Mouse (Mus musculus): ENCODE results near the gene Spem2. TPM values are rescaled to one million over a fixed set of nuclear protein-coding genes. Genes with fewer than 3 reads are reported as not detected.

The Spem2 gene
- polyA plus RNA-seq, 1 experiment from 2014 or later, result not detected

DNA sequence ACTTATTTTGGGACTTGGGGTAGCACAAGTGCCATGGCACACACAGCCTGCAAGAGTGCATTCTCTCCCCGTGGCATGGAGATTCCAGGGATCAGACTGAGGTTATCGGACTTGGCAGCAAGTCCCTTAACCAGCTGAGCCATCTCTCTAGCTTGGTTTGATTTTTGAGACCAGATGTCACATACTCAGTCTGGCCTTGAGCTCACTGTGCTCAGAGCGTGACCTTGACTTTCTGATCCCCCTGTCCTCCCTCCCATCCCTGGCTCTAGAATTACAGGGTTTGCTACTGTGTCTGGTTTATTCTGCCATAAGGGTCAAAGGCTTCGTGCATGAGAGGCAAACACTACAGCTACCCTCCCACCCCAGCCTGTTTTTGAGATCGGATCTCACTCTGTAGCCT, 28.8 kb downstream of the Spem2 start:
- WGBS, result 61% methylated on average over 5 of the region's 5 CpGs
- H3K4me1 ChIP-seq, result peaks cover 10% of the 10 kb centered on the region; the same call in 1 of the 2 replicates
- no peak overlapping the region for H3K27ac ChIP-seq (replicated peaks)
- no peaks in the 10 kb centered on the region for H3K9me3 ChIP-seq
- no peak for DNase-seq (ENCODE audit: low spot score)
- no peak overlapping the region for H3K4me3 ChIP-seq
- peaks cover 23% of the 10 kb centered on the region for H3K27me3 ChIP-seq (replicated peaks; ENCODE audit: low read depth, poor library complexity, severe bottlenecking)
- no peaks in the 10 kb centered on the region for H3K36me3 ChIP-seq (replicated peaks)

- H3K4me1 ChIP-seq, result peaks cover 10% of the 10 kb centered on the region; the same call in 1 of the 2 replicates
- H3K27ac ChIP-seq (replicated peaks), result no peak overlapping the region
- H3K27me3 ChIP-seq (replicated peaks; ENCODE audit: low read depth, poor library complexity, severe bottlenecking), result peaks cover 9% of the 10 kb centered on the region
- H3K9me3 ChIP-seq, result no peaks in the 10 kb centered on the region
- H3K4me3 ChIP-seq, result no peak overlapping the region
- no peaks in the 10 kb centered on the region for H3K36me3 ChIP-seq (replicated peaks)
- no peak for DNase-seq (ENCODE audit: low spot score)
- WGBS, result 86% methylated on average over 5 of the region's 5 CpGs
Measured at GRCm38 (mm10) chr11:69787306-69787705, 31.0 kb downstream of the Spem2 start.

GRCm38 (mm10) chr11:69784793-69785272, 33.4 kb downstream of the Spem2 start:
- Histone ChIP-seq H3K36me3 (replicated peaks) (no peaks in the 10 kb centered on the region), H3K9me3 (no peaks in the 10 kb centered on the region), H3K27ac (replicated peaks) (no peak overlapping the region), H3K27me3 (replicated peaks; ENCODE audit: low read depth, poor library complexity, severe bottlenecking) (peaks cover 17% of the 10 kb centered on the region), H3K4me1 (peaks cover 10% of the 10 kb centered on the region; the same call in 1 of the 2 replicates), H3K4me3 (peak overlapping the region; percentile 16; the same call in 1 of the 2 replicates)
- 44% methylated on average over 15 of the region's 15 CpGs for WGBS
- no peak for DNase-seq (ENCODE audit: low spot score)

DNA sequence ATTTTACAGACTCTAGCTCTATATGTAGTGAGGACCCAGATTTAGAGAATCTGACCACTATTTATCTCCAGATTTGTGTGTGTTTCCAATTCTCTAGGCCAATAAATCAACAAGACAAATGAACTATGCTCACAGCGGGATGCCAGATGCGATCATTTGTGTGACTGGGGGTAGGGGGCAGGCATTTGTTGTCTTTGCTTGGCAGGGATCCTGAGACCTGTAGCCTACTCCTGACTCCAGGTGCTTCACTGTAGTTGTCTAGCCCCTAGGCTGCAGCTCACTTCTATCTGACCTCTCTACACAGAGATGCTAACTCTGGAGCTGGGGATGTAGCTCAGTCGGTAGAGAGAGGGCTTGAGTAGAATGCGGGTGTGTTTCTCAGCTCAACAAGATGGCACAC, 36.4 kb downstream of the Spem2 start:
- H3K4me3 ChIP-seq, result no peak overlapping the region
- H3K27me3 ChIP-seq (replicated peaks; ENCODE audit: low read depth, poor library complexity, severe bottlenecking), result peaks cover 47% of the 10 kb centered on the region
- 43% methylated on average over 4 of the region's 4 CpGs for WGBS
- H3K36me3 ChIP-seq (replicated peaks), result 0 out of 2 replicates have a peak, but pooled peaks cover 2% of the 10 kb centered on the region
- no peaks in the 10 kb centered on the region for H3K9me3 ChIP-seq
- H3K27ac ChIP-seq (replicated peaks), result no peak overlapping the region
- DNase-seq (ENCODE audit: low spot score), result no peak
- peaks cover 23% of the 10 kb centered on the region for H3K4me1 ChIP-seq

- Histone ChIP-seq H3K4me3 (no peak overlapping the region), H3K27me3 (replicated peaks; ENCODE audit: low read depth, poor library complexity, severe bottlenecking) (peaks cover 64% of the 10 kb centered on the region), H3K27ac (replicated peaks) (0 out of 2 replicates have a peak overlapping the region, but pooled peaks have one; percentile 25), H3K4me1 (peaks cover 20% of the 10 kb centered on the region), H3K9me3 (no peaks in the 10 kb centered on the region), H3K36me3 (replicated peaks) (peaks cover 15% of the 10 kb centered on the region; the same call in 1 of the 2 replicates)
- WGBS, result 42% methylated on average over 7 of the region's 7 CpGs
- no peak for DNase-seq (ENCODE audit: low spot score)
Measured at GRCm38 (mm10) chr11:69778985-69779384, 39.3 kb downstream of the Spem2 start.

GRCm38 (mm10) chr11:69778258-69778982, 39.8 kb downstream of the Spem2 start:
- peaks cover 64% of the 10 kb centered on the region for H3K27me3 ChIP-seq (replicated peaks; ENCODE audit: low read depth, poor library complexity, severe bottlenecking)
- no peaks in the 10 kb centered on the region for H3K9me3 ChIP-seq
- peaks cover 20% of the 10 kb centered on the region for H3K4me1 ChIP-seq
- H3K27ac ChIP-seq (replicated peaks), result 0 out of 2 replicates have a peak overlapping the region, but pooled peaks have one; percentile 25
- H3K36me3 ChIP-seq (replicated peaks), result peaks cover 15% of the 10 kb centered on the region; the same call in 1 of the 2 replicates
- 68% methylated on average over 23 of the region's 23 CpGs for WGBS
- DNase-seq (ENCODE audit: low spot score), result no peak
- peak overlapping the region; percentile 17; the same call in 1 of the 2 replicates for H3K4me3 ChIP-seq

DNA sequence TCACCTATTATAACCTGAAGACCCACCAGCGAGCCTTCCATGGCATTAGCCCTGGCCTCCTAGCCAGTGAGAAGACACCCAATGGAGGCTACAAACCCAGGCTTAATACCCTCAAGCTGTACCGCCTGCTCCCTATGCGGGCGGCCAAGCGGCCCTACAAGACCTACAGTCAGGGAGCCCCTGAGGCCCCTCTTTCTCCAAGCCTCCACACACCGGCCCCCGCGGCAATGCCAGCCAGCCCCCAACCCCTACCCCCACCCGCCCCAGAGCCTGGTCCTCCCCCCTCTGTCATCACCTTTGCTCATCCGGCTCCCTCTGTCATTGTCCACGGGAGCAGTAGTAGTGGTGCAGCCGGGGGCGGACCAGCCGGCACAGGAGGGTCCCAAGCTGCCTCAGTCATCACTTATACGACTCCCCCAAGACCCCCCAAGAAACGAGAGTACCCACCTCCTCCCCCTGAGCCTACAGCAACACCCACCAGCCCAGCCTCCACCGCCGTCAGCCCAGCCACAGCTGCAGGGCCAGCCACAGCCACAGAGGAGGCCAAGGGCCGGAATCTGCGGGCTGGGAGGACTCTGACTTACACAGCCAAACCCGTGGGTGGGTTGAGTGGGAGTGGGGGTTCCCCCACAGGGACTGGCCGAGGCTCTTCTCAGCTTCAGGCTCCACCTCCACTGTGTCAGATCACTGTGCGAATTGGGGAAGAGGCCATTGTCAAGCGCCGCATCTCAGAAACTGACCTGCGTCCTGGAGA, 40.6 kb downstream of the Spem2 start:
- peaks cover 20% of the 10 kb centered on the region for H3K4me1 ChIP-seq
- no peaks in the 10 kb centered on the region for H3K9me3 ChIP-seq
- no peak overlapping the region for H3K27ac ChIP-seq (replicated peaks)
- WGBS, result 67% methylated on average over 26 of the region's 26 CpGs
- no peak for DNase-seq (ENCODE audit: low spot score)
- peaks cover 61% of the 10 kb centered on the region for H3K27me3 ChIP-seq (replicated peaks; ENCODE audit: low read depth, poor library complexity, severe bottlenecking)
- H3K36me3 ChIP-seq (replicated peaks), result peaks cover 15% of the 10 kb centered on the region; the same call in 1 of the 2 replicates
- H3K4me3 ChIP-seq, result peak overlapping the region; percentile 17; the same call in 1 of the 2 replicates

DNA sequence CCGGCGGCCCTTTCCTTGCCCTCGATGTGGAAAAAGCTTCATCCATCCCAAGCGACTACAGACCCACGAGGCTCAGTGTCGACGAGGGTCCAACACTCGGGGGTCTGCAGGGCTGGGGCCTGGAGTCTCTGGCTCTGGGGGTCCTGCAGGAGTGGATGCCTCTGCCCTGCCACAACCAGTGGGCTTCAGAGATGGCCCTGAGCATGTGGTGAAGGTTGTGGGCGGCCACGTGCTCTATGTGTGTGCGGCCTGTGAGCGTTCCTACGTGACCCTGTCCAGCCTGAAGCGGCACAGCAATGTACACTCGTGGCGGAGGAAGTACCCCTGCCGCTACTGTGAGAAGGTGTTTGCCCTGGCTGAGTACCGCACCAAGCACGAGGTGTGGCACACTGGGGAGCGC, 41.8 kb downstream of the Spem2 start:
- H3K36me3 ChIP-seq (replicated peaks), result peaks cover 15% of the 10 kb centered on the region; the same call in 1 of the 2 replicates
- no peak overlapping the region for H3K4me3 ChIP-seq
- DNase-seq (ENCODE audit: low spot score), result no peak
- no peak overlapping the region for H3K27ac ChIP-seq (replicated peaks)
- peaks cover 50% of the 10 kb centered on the region for H3K27me3 ChIP-seq (replicated peaks; ENCODE audit: low read depth, poor library complexity, severe bottlenecking)
- peaks cover 20% of the 10 kb centered on the region for H3K4me1 ChIP-seq
- H3K9me3 ChIP-seq, result no peaks in the 10 kb centered on the region
- 82% methylated on average over 20 of the region's 20 CpGs for WGBS

- no peaks in the 10 kb centered on the region for H3K9me3 ChIP-seq
- 73% methylated on average over 10 of the region's 10 CpGs for WGBS
- peaks cover 15% of the 10 kb centered on the region; the same call in 1 of the 2 replicates for H3K36me3 ChIP-seq (replicated peaks)
- peaks cover 20% of the 10 kb centered on the region for H3K4me1 ChIP-seq
- peaks cover 50% of the 10 kb centered on the region for H3K27me3 ChIP-seq (replicated peaks; ENCODE audit: low read depth, poor library complexity, severe bottlenecking)
- no peak overlapping the region for H3K27ac ChIP-seq (replicated peaks)
- H3K4me3 ChIP-seq, result no peak overlapping the region
- no peak for DNase-seq (ENCODE audit: low spot score)
Measured at GRCm38 (mm10) chr11:69775716-69776115, 42.5 kb downstream of the Spem2 start.

GRCm38 (mm10) chr11:69774961-69775360, 43.3 kb downstream of the Spem2 start:
- 53% methylated on average over 5 of the region's 5 CpGs for WGBS
- Histone ChIP-seq H3K4me3 (no peak overlapping the region), H3K4me1 (peaks cover 20% of the 10 kb centered on the region), H3K27ac (replicated peaks) (no peak overlapping the region), H3K9me3 (no peaks in the 10 kb centered on the region), H3K27me3 (replicated peaks; ENCODE audit: low read depth, poor library complexity, severe bottlenecking) (peaks cover 48% of the 10 kb centered on the region), H3K36me3 (replicated peaks) (peaks cover 15% of the 10 kb centered on the region; the same call in 1 of the 2 replicates)
- no peak for DNase-seq (ENCODE audit: low spot score)

DNA sequence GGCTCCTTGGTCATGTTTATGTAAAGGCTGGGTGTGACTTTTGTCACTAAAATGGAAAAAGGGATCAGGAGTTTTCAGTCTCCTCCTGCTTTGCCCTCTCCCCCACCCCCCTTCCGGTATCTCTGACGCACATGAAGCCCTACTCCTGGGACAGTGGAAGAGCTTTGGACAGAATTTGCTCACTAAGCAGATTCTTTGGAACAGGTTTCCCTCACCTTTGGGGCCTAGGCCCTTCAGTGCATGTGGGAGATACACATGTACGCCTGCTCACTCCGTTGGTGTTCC, 50.7 kb downstream of the Spem2 start:
- Histone ChIP-seq H3K27me3 (replicated peaks; ENCODE audit: low read depth, poor library complexity, severe bottlenecking) (peaks cover 14% of the 10 kb centered on the region), H3K27ac (replicated peaks) (no peak overlapping the region), H3K9me3 (no peaks in the 10 kb centered on the region), H3K4me1 (peaks cover 32% of the 10 kb centered on the region), H3K36me3 (replicated peaks) (no peaks in the 10 kb centered on the region), H3K4me3 (peak overlapping the region; percentile 89; the same call in 1 of the 2 replicates)
- 65% methylated on average over 4 of the region's 4 CpGs for WGBS
- no peak for DNase-seq (ENCODE audit: low spot score)

DNA sequence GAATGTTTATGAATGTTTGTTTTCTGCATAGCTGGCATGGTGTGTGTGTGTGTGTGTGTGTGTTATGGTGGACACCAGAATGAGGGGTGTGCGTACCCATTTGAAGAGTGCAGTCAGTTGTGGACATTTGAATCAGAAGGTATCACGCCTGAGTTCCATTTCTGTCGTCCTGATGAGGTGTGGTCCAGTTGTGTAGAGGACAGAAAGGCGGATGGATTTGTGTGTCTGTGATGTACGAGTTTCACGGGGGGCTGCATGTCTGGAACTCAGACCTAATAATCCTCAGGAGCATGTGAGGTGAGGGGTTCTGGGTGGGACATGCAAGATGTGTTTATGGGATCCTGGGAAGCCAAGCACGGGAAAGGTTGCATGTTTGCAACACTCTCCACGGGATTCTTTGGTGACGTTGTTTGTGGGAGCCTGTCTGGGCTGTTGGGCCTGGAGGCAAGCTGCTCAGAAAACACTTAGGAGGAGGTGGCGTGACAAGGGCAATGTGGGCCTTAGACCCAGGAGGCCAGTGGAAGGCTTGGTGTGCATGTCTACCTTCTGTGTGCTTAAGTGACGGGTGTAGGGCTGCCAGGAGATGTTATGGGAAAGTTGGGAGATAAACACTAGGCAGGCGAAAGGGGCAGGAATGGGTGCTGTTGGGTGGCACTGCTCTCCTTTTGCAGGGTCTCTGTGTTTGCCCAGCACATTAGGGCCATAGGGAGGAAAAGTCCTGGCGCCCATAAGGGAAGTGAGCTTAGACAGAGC, 51.2 kb downstream of the Spem2 start:
- WGBS, result 63% methylated on average over 13 of the region's 13 CpGs
- H3K36me3 ChIP-seq (replicated peaks), result no peaks in the 10 kb centered on the region
- peaks cover 32% of the 10 kb centered on the region for H3K4me1 ChIP-seq
- H3K27ac ChIP-seq (replicated peaks), result no peak overlapping the region
- peak overlapping the region; percentile 89 for H3K4me3 ChIP-seq
- H3K27me3 ChIP-seq (replicated peaks; ENCODE audit: low read depth, poor library complexity, severe bottlenecking), result peaks cover 14% of the 10 kb centered on the region
- DNase-seq (ENCODE audit: low spot score), result no peak
- H3K9me3 ChIP-seq, result no peaks in the 10 kb centered on the region
